Mouse (Mus musculus): Measurements from ENCODE around the gene Rin3. TPM values are rescaled to one million over a fixed set of nuclear protein-coding genes. Genes with fewer than 3 reads are reported as not detected.
"Not testable (repeated sequence)": the region's sequence is repeated elsewhere in the genome, so short reads cannot be mapped to it uniquely, and the experiment has no call there.

Gene Rin3
- polyA plus RNA-seq, 1 experiment: 25.4 TPM

DNA sequence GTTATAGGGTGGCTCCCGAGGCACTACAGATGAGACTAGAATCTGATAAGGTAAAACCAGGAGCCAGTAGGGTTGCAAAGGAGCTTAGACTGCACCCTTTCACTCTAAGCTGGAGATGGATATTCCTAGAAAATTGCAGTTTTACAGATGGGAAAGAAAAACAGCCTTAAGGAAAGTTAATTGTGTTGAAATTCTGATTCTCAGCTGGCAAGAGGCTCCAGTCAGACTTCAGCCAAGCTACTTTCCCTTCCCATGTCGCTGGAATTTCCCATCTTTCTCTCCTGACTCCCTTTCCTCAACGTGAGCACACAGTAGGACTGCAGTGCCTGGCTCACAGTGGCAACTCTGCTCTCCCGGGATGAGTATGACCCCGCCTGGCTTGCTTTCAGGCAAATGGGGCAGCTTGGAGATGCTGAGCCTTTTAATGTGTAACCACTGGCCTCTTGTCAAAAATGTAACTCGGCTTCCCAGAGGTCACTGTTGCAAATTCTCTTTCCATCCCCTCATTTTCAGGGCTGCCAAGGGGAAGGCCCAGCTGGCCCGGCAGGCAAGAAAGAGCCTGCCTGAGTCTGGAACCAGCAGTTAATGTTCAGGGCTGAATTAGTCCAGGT lies 6.9 kb upstream of the Rin3 start:
- Histone ChIP-seq H3K4me1 (replicated peaks; ENCODE audit: control insufficient read depth, insufficient read depth, low read length) (no peaks in the 10 kb centered on the region), H3K27ac (ENCODE audit: control insufficient read depth, insufficient read depth, low read length) (no peak overlapping the region), H3K27me3 (ENCODE audit: control insufficient read depth, insufficient read depth, low read length) (no peaks in the 10 kb centered on the region), H3K36me3 (ENCODE audit: control insufficient read depth, insufficient read depth, low read length) (no peaks in the 10 kb centered on the region), H3K4me3 (ENCODE audit: control insufficient read depth, insufficient read depth, low read length) (no peak overlapping the region)
- WGBS: 84% methylated on average over 7 of the region's 7 CpGs
- TF ChIP-seq POLR2A (IDR thresholded peaks at IDR 0.05; ENCODE audit: control insufficient read depth, extremely low read depth, insufficient read depth, low read length, poor library complexity): no peak
- no peak for TF ChIP-seq CTCF (IDR thresholded peaks at IDR 0.05; ENCODE audit: borderline replicate concordance, control insufficient read depth, extremely low read depth, insufficient read depth, low read length, poor library complexity)
- no peak for DNase-seq

DNA sequence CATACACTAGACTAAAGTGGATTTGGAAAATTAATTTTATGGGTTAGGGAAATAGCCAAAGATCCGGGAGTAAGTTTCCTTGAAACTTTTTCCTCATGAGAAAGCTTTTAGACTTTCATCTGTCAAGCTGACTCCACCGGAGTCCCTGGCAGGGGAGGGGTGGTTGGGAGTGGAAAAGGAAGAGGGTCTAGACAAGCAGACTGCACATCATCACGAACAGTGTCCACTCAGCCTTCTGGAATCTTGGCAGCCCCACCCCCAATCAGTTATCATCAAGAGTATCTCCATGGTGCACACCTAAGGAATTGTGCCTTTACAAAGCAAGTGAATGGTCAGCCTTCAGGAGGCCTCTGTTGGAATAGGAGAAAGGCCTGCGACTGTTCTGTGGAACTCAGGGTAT lies 2.6 kb upstream of the Rin3 start:
- not testable (repeated sequence) for H3K4me3 ChIP-seq (ENCODE audit: control insufficient read depth, insufficient read depth, low read length); H3K36me3 ChIP-seq (ENCODE audit: control insufficient read depth, insufficient read depth, low read length); H3K27ac ChIP-seq (ENCODE audit: control insufficient read depth, insufficient read depth, low read length); H3K27me3 ChIP-seq (ENCODE audit: control insufficient read depth, insufficient read depth, low read length); DNase-seq
- WGBS: 94% methylated on average over 4 of the region's 4 CpGs
- H3K4me1 ChIP-seq (replicated peaks; ENCODE audit: control insufficient read depth, insufficient read depth, low read length): peaks cover 14% of the 10 kb centered on the region

DNA sequence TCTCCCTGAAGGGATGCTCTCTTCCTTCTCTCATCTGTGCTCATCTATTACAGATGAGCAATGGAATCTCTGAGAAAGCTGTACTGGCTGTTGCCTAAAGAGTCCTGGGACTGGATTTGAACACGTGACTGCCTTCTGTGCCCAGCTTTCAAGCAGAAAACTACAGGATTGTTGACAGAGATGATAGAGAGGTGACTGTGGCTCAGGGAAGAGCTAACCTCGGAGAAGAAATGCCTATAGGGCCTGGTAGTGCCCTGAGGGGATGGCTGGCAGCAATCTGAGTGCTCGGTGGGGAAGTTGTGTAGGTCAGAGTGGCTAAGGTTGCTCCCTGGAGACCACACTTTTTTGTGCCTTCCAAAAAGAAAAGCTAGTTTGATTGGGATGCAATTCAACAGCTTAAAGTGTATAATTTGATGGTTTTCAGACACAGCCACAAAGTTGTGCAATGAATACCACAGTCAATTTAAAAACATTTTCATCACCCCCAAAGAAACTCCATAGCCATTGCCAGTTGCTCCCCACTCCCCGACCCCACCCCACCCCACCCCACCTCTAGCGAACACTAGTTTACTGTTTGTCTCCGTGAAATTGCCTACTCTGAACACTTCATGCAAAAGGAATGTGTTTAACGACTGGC lies 1.9 kb upstream of the Rin3 start:
- H3K27me3 ChIP-seq (ENCODE audit: control insufficient read depth, insufficient read depth, low read length): no peaks in the 10 kb centered on the region
- no peak overlapping the region for H3K27ac ChIP-seq (ENCODE audit: control insufficient read depth, insufficient read depth, low read length)
- 91% methylated on average over 7 of the region's 7 CpGs for WGBS
- no peak overlapping the region for H3K4me3 ChIP-seq (ENCODE audit: control insufficient read depth, insufficient read depth, low read length)
- TF ChIP-seq CTCF (IDR thresholded peaks at IDR 0.05; ENCODE audit: borderline replicate concordance, control insufficient read depth, extremely low read depth, insufficient read depth, low read length, poor library complexity): no peak
- TF ChIP-seq POLR2A (IDR thresholded peaks at IDR 0.05; ENCODE audit: control insufficient read depth, extremely low read depth, insufficient read depth, low read length, poor library complexity): no peak
- no peak for DNase-seq
- no peaks in the 10 kb centered on the region for H3K36me3 ChIP-seq (ENCODE audit: control insufficient read depth, insufficient read depth, low read length)
- peaks cover 19% of the 10 kb centered on the region for H3K4me1 ChIP-seq (replicated peaks; ENCODE audit: control insufficient read depth, insufficient read depth, low read length)

DNA sequence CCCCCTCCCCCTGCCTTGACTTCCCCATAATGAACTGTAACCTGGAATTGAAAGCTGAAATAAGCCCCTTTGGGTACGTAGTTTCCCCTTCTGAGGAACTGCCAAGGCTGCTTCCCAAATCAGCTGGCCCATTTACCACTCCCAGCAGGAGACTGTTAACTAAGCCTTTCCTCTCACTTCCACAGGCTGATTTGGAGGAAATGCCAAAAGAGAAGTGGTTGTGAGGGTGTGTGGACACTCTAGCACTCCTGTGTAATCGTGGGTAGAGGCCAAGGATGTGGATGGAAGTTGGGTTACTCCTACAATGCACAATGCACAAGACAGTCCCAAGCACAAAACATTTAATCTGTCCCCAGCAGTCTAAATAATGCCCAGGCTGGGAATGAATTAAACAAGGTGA lies 722 bp upstream of the Rin3 start:
- H3K36me3 ChIP-seq (ENCODE audit: control insufficient read depth, insufficient read depth, low read length): no peaks in the 10 kb centered on the region

DNA sequence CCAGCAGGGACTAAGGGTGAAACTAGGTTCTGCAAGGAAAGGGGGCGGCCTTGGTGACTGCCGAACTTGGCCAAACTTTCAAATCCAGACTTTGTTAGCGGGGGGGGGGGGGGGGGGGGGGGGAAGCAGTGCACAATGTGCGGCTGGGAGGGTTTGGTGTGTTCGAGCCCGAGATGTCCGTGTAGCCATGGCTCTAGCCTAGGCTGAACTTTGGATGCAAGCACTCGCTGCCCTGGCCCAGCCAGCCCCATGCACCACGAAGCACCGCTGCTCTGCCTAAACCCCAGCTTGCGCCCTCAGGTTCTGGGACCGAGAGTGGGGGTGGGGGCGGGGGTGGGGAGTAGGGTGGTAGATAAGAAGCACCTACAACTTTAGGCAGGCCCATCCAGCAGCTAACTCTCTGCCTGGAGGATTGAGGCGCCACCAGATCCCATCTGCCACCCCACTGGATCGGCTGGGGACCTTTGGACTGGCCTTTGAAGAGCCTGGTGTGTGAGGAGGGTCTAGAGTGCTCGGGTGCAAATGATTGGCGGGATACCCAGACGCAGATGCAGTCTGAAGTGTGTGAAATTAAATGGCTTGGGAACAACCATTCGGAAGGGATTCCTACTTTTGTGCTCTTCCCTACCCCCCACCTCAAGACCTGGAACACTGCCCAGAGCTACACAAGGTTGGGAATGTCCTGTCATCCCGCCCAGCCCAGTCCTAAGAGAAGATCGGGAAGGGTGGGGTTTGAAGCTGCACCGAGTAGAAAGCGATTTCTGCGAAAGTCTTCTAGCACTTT lies 827 bp downstream of the Rin3 start:
- H3K27ac ChIP-seq (ENCODE audit: control insufficient read depth, insufficient read depth, low read length): peak overlapping the region; percentile 3; the same call in 1 of the 2 replicates
- no peaks in the 10 kb centered on the region for H3K27me3 ChIP-seq (ENCODE audit: control insufficient read depth, insufficient read depth, low read length)
- no peak for TF ChIP-seq CTCF (IDR thresholded peaks at IDR 0.05; ENCODE audit: borderline replicate concordance, control insufficient read depth, extremely low read depth, insufficient read depth, low read length, poor library complexity)
- TF ChIP-seq POLR2A (IDR thresholded peaks at IDR 0.05; ENCODE audit: control insufficient read depth, extremely low read depth, insufficient read depth, low read length, poor library complexity): no peak
- WGBS: 26% methylated on average over 22 of the region's 24 CpGs
- H3K4me3 ChIP-seq (ENCODE audit: control insufficient read depth, insufficient read depth, low read length): peak overlapping the region; percentile 70
- peaks cover 27% of the 10 kb centered on the region for H3K4me1 ChIP-seq (replicated peaks; ENCODE audit: control insufficient read depth, insufficient read depth, low read length)
- H3K36me3 ChIP-seq (ENCODE audit: control insufficient read depth, insufficient read depth, low read length): no peaks in the 10 kb centered on the region
- DNase-seq: peak; percentile 35

More for the DNA sequence above, 722 bp upstream of the Rin3 start:
- 57% methylated on average over 2 of the region's 2 CpGs for WGBS
- Histone ChIP-seq H3K4me1 (replicated peaks; ENCODE audit: control insufficient read depth, insufficient read depth, low read length) (peaks cover 20% of the 10 kb centered on the region), H3K27ac (ENCODE audit: control insufficient read depth, insufficient read depth, low read length) (no peak overlapping the region), H3K27me3 (ENCODE audit: control insufficient read depth, insufficient read depth, low read length) (no peaks in the 10 kb centered on the region), H3K4me3 (ENCODE audit: control insufficient read depth, insufficient read depth, low read length) (no peak overlapping the region)
- no peak for TF ChIP-seq POLR2A (IDR thresholded peaks at IDR 0.05; ENCODE audit: control insufficient read depth, extremely low read depth, insufficient read depth, low read length, poor library complexity)
- TF ChIP-seq CTCF (IDR thresholded peaks at IDR 0.05; ENCODE audit: borderline replicate concordance, control insufficient read depth, extremely low read depth, insufficient read depth, low read length, poor library complexity): no peak
- no peak for DNase-seq

DNA sequence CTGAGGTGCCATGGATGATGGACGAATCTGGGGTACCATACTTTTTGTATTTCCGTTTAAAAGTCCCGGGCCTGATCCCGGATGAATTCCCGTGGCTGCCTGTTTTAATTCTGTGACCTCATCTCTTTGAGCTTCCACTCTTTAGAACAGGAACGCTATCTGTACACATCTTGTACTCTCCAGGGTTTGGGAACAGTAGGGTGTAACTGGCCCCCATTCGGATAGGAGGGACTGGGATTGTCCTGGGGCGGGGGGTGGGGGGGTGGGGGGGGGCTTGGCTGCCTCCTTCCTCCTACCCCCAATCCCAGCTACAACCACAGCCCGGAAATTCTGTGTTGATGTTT lies 1.4 kb downstream of the Rin3 start:
- WGBS: 71% methylated on average over 9 of the region's 9 CpGs
- Histone ChIP-seq H3K27ac (ENCODE audit: control insufficient read depth, insufficient read depth, low read length) (no peak overlapping the region), H3K4me1 (replicated peaks; ENCODE audit: control insufficient read depth, insufficient read depth, low read length) (peaks cover 27% of the 10 kb centered on the region), H3K36me3 (ENCODE audit: control insufficient read depth, insufficient read depth, low read length) (no peaks in the 10 kb centered on the region), H3K4me3 (ENCODE audit: control insufficient read depth, insufficient read depth, low read length) (peak overlapping the region; percentile 70), H3K27me3 (ENCODE audit: control insufficient read depth, insufficient read depth, low read length) (no peaks in the 10 kb centered on the region)
- no peak for DNase-seq
- TF ChIP-seq CTCF (IDR thresholded peaks at IDR 0.05; ENCODE audit: borderline replicate concordance, control insufficient read depth, extremely low read depth, insufficient read depth, low read length, poor library complexity): no peak
- no peak for TF ChIP-seq POLR2A (IDR thresholded peaks at IDR 0.05; ENCODE audit: control insufficient read depth, extremely low read depth, insufficient read depth, low read length, poor library complexity)
